13 mouse cellular contexts compared by ENCODE assay signal in the genomic region with DNA sequence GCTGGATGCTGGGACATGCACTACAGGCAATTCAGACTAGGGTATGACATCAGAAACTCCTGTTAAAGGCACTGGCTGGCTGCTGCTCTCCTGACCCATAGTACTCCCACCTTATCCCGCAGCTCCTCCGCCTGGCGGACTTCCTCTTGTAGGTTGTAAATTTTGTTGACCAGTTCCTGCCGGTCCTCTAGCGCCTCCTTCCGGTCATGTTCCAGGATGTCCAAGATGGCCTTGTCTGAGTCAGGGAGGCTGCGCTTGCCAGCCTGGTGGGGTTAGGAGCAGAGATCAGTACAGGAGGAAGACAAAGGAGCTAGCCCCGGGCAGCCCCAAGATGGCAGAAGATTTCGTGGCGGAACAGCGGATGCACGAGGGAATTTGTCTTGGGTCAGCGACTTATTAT.
DNase-seq lines count a peak whose midpoint lies in the region; ATAC-seq lines count a peak whose summit lies in the region.
"Had no signal": no experiment of that assay in that cellular context is flagged by ENCODE, and none has a peak within 500 bp of the region (broad histone marks: within the 10 kb centered on the region; RNA-seq: fewer than 3 reads in every experiment).

No protein-coding gene starts in this region.

- no peak overlapping the region for H3K9ac ChIP-seq in forebrain, embryonic 11.5 days (ENCODE audit: low read length)
- H3K9ac ChIP-seq: intestine, embryonic 15.5 days; midbrain, embryonic 13.5 days had no signal

- no peaks in the 10 kb centered on the region for H3K4me1 ChIP-seq in forebrain, embryonic 11.5 days (replicated peaks; ENCODE audit: control insufficient read depth, insufficient read depth, low read length)
- H3K4me1 ChIP-seq: intestine, embryonic 15.5 days; midbrain, embryonic 13.5 days had no signal

- intact Hi-C loops in gastrocnemius, postnatal 14 days (cut with DNase I; ENCODE audit: low total_unique reads), result no loop called here

- no peaks in the 10 kb centered on the region for H3K9me3 ChIP-seq in forebrain, embryonic 11.5 days (ENCODE audit: control insufficient read depth, low read length)
- H3K9me3 ChIP-seq: intestine, embryonic 15.5 days; midbrain, embryonic 13.5 days had no signal

- no peak overlapping the region for H3K4me3 ChIP-seq in forebrain, embryonic 11.5 days (ENCODE audit: low read depth, low read length)
- H3K4me3 ChIP-seq: intestine, embryonic 15.5 days; midbrain, embryonic 13.5 days had no signal

- no peak overlapping the region for H3K4me2 ChIP-seq in forebrain, embryonic 11.5 days (ENCODE audit: low read depth, low read length, severe bottlenecking)
- H3K4me2 ChIP-seq: intestine, embryonic 15.5 days; midbrain, embryonic 13.5 days had no signal

- H3K27me3 ChIP-seq in forebrain, embryonic 11.5 days (ENCODE audit: control insufficient read depth, insufficient read depth, low read length), result no peaks in the 10 kb centered on the region
- H3K27me3 ChIP-seq: intestine, embryonic 15.5 days; midbrain, embryonic 13.5 days had no signal

- H3K27ac ChIP-seq in forebrain, embryonic 11.5 days (ENCODE audit: low read depth, low read length), result no peak overlapping the region
- H3K27ac ChIP-seq: intestine, embryonic 15.5 days; midbrain, embryonic 13.5 days had no signal

- WGBS in forebrain, embryonic 11.5 days, result 86% methylated on average over 13 of the region's 13 CpGs

- ATAC-seq in granulocyte monocyte progenitor cell, adult 5-6 weeks (replicated peaks; ENCODE audit: poor library complexity, severe bottlenecking), result peak; percentile 27; the same call in 1 of the 2 replicates
- 0 out of 2 replicates have a peak, but pooled peaks have one; percentile 6 for ATAC-seq in megakaryocyte progenitor cell, adult 5-6 weeks (replicated peaks; ENCODE audit: poor library complexity)
- no peak for ATAC-seq in forebrain, embryonic 11.5 days (replicated peaks; ENCODE audit: low FRiP score)
- ATAC-seq: intestine, embryonic 15.5 days; midbrain, embryonic 13.5 days had no signal

- DNase-seq in gastrocnemius, postnatal 10 days, result peak; percentile 32
- no peak for DNase-seq in gastrocnemius, postnatal 14 days
- peak; percentile 7 to 58 for DNase-seq in kidney, postnatal 36 days
- DNase-seq in kidney, adult 11 months, result no peak
- DNase-seq in forebrain, embryonic 11.5 days (ENCODE audit: low spot score), result no peak
- no peak for DNase-seq in spleen, postnatal 4 days (ENCODE audit: low spot score in 2 of 2)
- DNase-seq: cerebellum, adult 18-20 months; retina, postnatal 1 day; thymus, postnatal 25 days had no signal

- no peaks in the 10 kb centered on the region for H3K36me3 ChIP-seq in forebrain, embryonic 11.5 days (ENCODE audit: control insufficient read depth, insufficient read depth, low read length)
- H3K36me3 ChIP-seq: intestine, embryonic 15.5 days; midbrain, embryonic 13.5 days had no signal

Comparison
In these comparisons a context has a peak if more than half of its experiments do, and no peak if none do; other contexts are left out.
1. DNase-seq: peak in gastrocnemius, postnatal 10 days (single experiment) and kidney, postnatal 36 days (2 of 2); none in gastrocnemius, postnatal 14 days (single experiment), kidney, adult 11 months (single experiment), forebrain, embryonic 11.5 days (single experiment) and spleen, postnatal 4 days (0 of 2).